Mouse (Mus musculus) megakaryocyte, adult 5-6 weeks (primary cell): ENCODE measurements around the gene Fam84b. TPM values are rescaled to one million over a fixed set of nuclear protein-coding genes. Genes with fewer than 3 reads are reported as not detected.
"Not testable (repeated sequence)": the region's sequence is repeated elsewhere in the genome, so short reads cannot be mapped to it uniquely, and the experiment has no call there.

Experiments used
- ATAC-seq: 2 replicates; pipeline ENCODE4 v1.8.0; 2016; ENCODE audit warnings: mild to moderate bottlenecking, inconsistent platforms; ENCODE audit not compliant: poor library complexity, severe bottlenecking
- total RNA-seq, 2 experiments: library from RNA; stranded (forward) in 1 of 2; stranded (reverse) in 1 of 2; fragments of 153-499, 151-499 nt in 1 of 2; fragments of 221-1000, 200-1000 nt in 1 of 2; gene quantifications; 2 replicates each; pipeline versions ENCODE4 v1.2.3 to v1.2.4; 2015 to 2017

Gene Fam84b
- total RNA-seq (2015) (4.1 and 4.6 TPM in 2 replicates), total RNA-seq (2017) (3.2 and 3.9 TPM in 2 replicates)

GRCm38 (mm10) chr15:60853231-60853999 lies at the start of gene Fam84b:
Gene Fam84b, minus strand, starts transcription at chr15:60853778.
- ATAC-seq, result peak; percentile 9

GRCm38 (mm10) chr15:60898187-60898965 lies 44.8 kb upstream of the Fam84b start:
- no peak for ATAC-seq

- ATAC-seq, result no peak
Observed at GRCm38 (mm10) chr15:60896040-60896439, 42.5 kb upstream of the Fam84b start.

GRCm38 (mm10) chr15:60892976-60893463 lies 39.4 kb upstream of the Fam84b start:
- ATAC-seq, result no peak

- ATAC-seq, result no peak
Observed at GRCm38 (mm10) chr15:60888724-60889123, 35.1 kb upstream of the Fam84b start.

GRCm38 (mm10) chr15:60875721-60876120 lies 22.1 kb upstream of the Fam84b start:
- ATAC-seq, result no peak

- ATAC-seq, result peak; percentile 71
Observed at GRCm38 (mm10) chr15:60862417-60862816, 8.8 kb upstream of the Fam84b start.

GRCm38 (mm10) chr15:60855112-60855511 lies 1.5 kb upstream of the Fam84b start:
- peak; percentile 79 for ATAC-seq

- ATAC-seq, result peak; percentile 56
Observed at GRCm38 (mm10) chr15:60854151-60854550, 573 bp upstream of the Fam84b start.

GRCm38 (mm10) chr15:60848630-60849029 lies 4.9 kb downstream of the Fam84b start:
- no peak for ATAC-seq

GRCm38 (mm10) chr15:60846291-60846690 lies 7.3 kb downstream of the Fam84b start:
- no peak for ATAC-seq

- ATAC-seq, result no peak
Observed at GRCm38 (mm10) chr15:60845886-60846285, 7.7 kb downstream of the Fam84b start.

- ATAC-seq, result no peak
Observed at GRCm38 (mm10) chr15:60841785-60842184, 11.8 kb downstream of the Fam84b start.

- ATAC-seq, result not testable (repeated sequence)
Observed at GRCm38 (mm10) chr15:60841312-60841711, 12.3 kb downstream of the Fam84b start.

GRCm38 (mm10) chr15:60840296-60840670 lies 13.3 kb downstream of the Fam84b start:
- ATAC-seq, result no peak

- ATAC-seq, result no peak
Observed at GRCm38 (mm10) chr15:60839539-60840295, 13.9 kb downstream of the Fam84b start.

GRCm38 (mm10) chr15:60838135-60838534 lies 15.4 kb downstream of the Fam84b start:
- ATAC-seq, result no peak

- no peak for ATAC-seq
Observed at GRCm38 (mm10) chr15:60837719-60838118, 15.9 kb downstream of the Fam84b start.

- ATAC-seq, result no peak
Observed at GRCm38 (mm10) chr15:60836321-60836720, 17.3 kb downstream of the Fam84b start.

- ATAC-seq, result peak; percentile 86
Observed at GRCm38 (mm10) chr15:60834598-60835571, 18.7 kb downstream of the Fam84b start.
